Mouse (Mus musculus): ENCODE data around the gene Foxo3. TPM values are rescaled to one million over a fixed set of nuclear protein-coding genes. Genes with fewer than 3 reads are reported as not detected.

Foxo3 gene
- total RNA-seq, 4 experiments from 2014 or later, result 69.4 to 88.2 (median 76.9) TPM

DNA sequence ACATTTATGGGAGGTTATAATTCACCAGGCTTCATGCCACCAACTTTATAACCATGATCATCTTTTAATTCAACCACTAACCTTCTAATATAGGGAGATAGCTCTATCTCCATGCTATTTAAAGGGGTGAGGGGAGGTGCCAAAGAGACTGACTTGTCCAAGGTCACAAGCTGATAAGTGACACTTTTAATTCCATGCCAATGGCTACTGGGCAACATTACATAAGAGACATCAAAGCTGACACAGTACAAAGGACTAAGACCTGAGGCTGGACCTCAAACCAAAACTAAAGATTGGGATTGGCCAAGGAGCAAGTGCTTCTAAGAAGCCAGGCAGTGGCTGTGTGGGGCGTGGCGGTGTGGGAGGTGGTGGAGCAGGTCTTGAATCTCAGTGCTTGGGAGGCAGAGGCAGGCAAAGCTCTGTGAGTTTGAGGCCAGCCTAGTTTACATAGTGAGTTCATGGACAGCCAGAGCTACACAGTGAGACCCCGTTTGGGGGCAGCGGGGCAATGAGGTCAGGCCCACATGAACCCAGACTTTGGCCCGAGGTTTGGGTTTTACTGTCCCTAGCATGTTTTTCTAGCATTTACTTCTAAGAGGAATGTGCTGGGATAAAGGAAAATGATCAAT lies 46.0 kb downstream of the Foxo3 start:
- DNase-seq (ENCODE audit: low spot score in 2 of 2), result no peak

DNA sequence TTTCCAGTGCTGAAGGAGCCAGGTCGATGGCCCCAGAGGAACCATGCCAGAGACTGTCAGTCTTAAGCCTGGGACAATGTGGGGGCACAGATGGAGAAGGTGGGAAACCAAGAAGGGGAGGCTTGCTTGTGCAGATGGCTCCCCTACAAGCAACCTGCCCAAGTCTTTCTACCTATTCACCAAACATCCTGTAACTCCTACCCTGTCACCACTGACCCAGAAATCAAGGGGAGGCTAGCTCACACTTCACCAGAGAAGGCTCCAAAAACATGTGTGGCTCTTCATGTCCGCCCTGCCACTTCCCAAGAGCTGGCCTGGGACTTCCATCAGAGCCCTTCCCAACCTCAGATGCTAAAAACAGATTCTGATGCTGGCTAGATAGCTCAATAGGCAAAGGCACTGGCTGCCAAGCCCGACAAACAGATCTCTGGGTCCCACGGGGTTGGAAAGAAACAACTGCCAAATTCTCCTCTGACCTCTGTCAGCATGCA lies 48.8 kb downstream of the Foxo3 start:
- DNase-seq (ENCODE audit: low spot score in 2 of 2), result no peak

DNA sequence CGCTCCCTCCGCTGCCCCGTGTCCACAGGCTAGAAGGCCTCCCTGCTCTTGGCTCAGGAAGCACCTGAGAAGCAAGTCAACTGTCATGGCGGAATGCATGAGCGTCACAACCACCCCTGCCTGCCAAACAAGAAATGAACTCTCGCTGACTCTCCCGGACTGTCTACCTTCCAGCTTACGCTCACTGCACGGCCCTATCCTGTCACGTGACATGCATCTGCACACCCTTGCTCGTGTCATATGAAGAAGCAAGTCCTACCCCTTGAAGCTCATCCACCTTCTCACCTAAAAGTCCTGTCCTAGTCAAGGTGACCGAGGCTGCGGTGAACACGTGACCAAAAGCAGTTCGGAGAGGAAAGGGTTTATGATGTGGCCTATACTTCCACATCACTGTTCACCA lies 50.4 kb downstream of the Foxo3 start:
- no peak for DNase-seq (ENCODE audit: low spot score in 2 of 2)

DNA sequence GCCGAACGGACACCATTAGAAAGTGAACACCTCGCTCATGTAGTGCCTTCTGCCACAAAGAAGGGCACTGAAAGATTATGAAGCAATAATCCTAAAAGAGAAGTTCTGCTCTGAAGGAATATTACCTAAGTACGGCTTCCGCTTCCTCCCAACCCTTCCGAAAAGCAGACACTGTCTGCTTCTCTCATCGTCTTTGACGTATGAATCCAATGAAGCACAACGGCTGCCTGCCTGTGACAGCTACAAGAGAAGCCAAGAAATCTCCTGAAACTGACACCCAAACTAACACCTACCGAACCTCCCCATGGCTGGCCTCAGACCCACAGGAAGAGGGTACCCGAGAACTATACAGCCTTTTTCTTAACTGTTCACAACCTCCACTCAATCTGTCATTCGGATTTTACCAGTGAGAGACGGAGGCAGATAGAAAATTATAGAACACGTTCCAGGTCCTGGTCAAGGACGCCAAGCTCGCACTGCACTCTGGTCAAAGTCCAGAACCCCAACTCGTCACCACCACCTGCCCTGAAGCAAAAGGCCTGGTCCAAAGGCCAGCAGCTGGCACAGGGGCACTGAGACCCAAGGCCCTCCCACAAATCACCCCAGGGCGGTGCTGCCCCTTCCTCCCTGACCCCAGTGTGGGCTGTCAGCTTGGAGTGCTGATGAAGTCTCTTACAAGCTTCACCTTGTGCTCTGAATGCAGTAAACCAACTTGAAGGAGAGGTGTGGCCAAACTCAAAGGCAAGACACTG lies 51.2 kb downstream of the Foxo3 start:
- no peak for DNase-seq (ENCODE audit: low spot score in 2 of 2)

DNA sequence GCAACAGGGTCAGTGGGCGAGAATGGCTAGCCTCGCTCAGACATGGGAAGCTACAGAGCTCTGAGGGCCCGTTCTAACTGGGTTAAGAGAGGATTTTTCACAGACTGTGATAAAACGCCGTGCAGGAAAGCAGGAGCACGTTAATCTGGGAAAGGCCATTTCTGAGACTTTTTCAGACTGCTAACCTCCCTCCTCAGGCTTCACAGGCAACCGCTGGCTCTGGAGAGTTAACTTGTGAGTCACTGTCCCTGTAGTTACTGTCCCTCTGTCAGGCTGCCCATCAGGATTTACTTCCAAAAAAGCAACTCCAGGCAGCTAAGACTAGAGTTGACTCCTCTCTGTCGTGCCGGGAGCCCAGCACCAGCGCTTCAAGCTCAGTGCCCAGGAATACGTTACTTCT lies 54.6 kb downstream of the Foxo3 start:
- no peak for DNase-seq (ENCODE audit: low spot score in 2 of 2)

DNA sequence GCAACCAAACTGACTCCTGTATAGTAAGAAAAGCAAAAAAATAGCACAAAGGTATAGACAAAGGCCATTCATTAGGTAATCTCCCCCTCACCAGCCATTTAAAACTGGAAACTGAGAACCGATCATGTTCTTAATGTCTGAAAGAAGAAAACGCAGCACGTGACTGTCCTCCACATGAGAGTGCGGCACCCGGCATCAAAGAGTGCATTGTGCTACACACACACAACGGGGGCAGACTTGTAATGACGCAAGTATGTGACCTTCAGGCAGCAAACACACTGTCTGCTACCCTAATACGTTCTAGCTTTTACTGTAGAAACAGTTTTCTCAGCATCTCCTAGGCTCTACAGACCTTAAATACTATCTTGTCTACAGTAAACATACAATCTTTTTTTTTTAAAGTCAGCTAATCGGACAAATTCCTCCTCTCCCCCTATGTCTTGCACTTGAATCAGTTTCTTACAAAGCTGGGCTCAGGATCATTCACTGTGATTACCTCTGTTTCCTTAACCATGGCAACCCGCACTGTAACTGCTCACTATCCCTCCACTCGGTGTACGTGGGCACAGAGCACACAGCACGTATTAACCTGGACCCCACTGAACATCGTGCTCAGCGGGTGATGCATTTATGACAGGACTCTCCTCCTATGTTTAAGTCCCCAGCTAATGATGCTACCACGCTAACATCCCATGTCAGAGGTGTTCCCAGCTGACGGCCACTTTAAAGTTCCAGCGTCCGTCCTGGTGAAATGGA lies 55.2 kb downstream of the Foxo3 start:
- DNase-seq (ENCODE audit: low spot score in 2 of 2), result no peak

DNA sequence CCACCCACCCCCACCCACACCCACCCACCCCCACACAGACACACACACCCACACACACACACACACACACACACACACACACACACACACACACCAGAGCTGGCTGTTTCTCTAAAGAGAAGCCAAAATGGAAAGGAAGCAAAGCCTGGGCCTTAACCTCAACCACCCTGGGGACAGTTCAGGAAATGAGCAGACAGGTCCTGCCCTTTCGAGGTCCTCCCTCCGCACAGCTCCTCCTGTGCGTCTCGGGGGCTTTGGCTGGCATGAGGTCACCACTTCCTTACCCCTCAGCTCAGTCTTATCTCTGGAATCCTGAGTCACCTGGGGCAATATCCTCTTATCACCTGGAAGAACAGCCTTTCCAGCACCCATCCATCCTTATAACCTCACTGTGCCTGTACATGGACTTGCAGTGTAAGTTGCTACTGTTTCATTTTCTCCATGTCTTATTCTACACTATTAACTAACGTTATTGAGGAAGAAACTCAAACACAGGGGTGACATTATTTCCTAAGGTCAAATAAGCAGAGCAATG lies 56.1 kb downstream of the Foxo3 start:
- no peak for DNase-seq (ENCODE audit: low spot score in 2 of 2)

DNA sequence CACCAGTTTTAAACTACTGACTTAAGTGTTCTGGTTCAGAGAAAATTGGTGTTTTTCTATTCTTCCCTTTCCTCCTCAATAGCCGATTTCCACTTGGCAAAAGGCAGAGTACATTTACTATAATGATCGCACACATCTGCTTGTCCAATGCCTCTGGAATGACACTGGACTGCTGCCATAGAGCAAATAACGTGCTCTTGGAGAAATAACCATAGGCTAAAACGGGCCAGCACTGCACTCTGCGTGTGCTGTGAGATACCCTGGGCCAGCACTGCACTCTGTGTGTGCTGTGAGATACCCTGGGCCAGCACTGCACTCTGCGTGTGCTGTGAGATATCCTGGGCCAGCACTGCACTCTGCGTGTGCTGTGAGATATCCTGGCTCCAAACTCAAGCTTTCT lies 65.1 kb downstream of the Foxo3 start:
- no peak for DNase-seq (ENCODE audit: low spot score in 2 of 2)

DNA sequence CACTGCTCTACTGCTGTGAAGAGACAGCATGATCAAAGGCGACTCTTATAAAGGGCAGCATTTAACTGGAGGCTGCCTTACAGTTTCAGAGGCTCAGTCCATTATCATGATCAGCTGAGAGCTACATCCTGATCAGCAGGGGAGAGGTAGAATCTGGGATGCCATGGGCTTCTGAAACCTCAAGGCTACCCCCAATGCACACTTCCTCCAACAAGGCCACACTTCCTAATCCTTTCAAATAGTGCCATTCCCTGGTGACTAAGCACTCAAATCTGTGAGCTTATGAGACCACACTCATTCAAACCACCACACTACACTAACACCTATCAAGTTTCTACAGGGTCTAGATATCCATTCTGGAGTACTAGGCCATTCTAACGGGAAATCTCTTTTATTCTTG lies 65.9 kb downstream of the Foxo3 start:
- DNase-seq (ENCODE audit: low spot score in 2 of 2), result no peak

DNA sequence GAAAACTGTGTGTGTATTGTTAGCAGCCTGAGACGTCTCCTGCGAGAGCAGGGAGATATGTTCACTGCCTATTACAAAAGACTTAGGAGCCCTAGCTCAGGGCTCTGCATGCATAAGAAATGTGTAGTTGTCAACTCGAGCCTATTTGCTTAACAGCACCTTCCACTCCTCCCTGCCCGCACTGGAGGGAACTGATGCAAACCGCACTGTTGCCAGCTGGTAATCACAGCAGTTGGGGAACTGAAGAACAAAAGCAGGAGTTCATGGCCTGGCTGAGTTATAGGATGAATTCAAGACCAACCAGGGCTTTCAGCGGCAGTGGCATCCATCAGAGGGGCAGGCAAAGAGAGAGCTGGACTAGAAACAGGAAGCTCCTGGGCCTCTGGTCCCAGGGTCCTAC lies 66.7 kb downstream of the Foxo3 start:
- DNase-seq (ENCODE audit: low spot score in 2 of 2), result no peak

DNA sequence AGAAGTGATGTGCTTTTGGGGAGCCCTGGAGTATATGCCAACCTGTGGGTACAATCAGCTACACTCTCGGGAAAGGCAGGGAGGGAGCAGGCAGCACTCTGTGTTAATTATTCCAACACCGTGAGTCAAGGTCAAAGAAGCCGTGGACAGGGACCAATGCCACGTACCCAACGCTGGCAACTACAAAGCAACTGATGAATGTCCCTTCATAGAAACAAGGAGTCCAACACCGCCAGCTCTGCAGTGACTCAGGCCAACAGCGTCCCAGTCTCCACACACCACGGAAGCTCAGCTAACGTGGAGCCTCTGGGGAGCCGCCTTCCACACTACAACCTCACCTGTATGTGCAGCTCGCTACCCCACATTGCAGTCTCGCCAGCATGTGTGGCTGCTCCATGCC lies 68.9 kb downstream of the Foxo3 start:
- no peak for DNase-seq (ENCODE audit: low spot score in 2 of 2)

DNA sequence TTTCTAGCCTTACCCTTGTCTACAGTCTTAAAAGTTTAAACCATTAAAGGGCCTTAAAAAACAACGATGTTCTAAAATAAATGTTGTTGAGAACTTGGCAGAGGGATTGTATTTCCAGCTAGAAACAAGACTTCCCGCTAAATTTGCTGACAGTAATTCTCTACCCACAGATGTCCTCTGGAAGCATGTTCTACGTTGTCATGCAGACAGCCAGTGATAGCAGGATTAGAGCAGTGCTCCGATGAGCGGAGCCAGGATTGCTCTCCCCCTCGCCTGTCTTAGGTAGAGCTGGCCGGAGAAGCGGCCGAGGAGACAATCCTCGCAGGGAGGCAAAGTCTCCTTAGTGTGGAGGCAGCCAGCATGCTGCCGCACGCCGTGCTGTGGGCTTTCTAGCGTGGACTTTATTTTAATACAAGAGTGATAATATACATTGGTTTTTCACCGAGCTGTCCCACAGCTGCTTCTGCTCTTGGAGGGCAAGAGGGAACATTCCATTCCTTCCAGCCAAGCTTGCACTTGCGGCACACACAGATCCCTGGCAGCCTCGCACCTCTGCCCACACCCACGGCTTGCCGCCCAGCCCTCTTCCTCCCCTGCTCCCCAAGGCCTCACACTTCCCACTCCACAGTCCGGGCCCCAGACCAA lies 71.7 kb downstream of the Foxo3 start:
- no peak for DNase-seq (ENCODE audit: low spot score in 2 of 2)

DNA sequence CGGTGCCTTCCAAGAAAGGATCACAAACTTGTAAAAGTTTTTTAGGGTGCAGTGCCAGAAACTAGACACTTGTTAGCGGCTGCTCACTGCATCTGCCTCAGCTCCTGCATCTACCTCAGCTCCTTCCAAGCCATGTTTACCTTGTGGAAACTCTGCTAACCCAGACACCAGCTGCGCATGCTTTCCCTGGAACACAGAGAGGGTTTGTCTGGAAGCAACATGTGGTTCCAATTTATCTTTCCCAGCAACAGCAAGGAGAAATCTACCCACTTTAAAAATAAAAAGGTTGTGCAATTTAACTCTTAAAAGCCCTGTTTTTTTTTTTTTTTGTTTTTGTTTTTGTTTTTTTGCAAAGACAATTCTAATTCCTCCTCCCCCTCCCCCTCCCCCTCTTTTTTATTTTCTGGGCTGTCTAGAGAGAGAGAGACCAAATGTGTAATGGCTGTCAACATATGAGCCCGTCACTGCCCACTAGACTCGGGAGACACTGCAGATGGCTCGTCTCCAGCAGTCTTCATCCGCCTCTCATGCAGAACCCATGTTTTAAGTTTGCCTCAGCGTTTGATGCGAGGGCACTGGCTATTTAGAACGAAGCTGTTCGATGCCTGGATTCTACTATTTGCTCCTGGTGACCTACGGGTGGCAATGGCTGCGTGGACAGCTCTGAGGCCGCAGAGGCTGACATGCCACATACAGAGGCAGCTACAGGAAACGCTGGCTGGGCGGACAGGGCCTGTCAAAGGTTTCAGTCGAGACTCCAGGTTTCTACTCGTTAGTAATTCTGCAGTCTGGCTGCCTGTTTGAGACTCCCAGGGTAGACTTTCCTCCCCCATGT lies 73.0 kb downstream of the Foxo3 start:
- no peak for DNase-seq (ENCODE audit: low spot score in 2 of 2)

DNA sequence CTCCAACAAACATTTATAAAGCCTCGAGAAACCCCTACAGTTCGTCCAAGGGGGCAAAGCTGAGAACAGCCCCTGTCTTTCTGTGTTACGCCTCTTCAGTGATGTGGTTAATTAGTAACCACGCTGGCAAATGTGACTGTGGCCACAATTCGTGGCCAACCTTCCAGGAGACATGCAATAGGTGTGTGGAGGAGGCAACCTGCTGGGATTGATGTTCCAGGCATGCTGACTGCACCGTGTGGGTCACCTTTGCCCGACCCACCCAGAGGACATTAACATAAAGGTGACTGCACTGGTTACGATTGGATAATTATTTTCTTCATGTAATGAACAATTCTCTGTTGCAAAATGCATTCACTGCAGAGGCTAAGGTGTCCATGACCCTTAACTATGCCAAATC lies 74.0 kb downstream of the Foxo3 start:
- no peak for DNase-seq (ENCODE audit: low spot score in 2 of 2)

DNA sequence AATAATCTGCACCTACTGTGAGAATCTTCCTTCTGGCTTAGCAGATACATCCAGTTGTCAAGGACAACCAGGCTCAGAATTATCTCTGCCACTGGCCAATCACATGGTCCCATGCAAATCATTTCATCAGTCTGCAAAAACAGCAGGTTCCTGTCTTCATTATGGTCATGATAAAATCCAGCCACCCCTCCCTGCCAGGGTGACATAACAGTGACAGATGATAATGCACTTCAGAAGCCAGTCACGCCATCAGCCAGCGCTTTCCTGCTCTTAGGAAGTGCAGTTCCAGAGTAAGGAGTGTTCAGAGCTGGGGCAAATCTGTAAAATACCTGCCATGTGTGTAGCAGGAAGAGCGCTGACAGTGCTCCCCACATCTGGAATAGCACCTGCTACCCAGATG lies 77.1 kb downstream of the Foxo3 start:
- no peak for DNase-seq (ENCODE audit: low spot score in 2 of 2)

DNA sequence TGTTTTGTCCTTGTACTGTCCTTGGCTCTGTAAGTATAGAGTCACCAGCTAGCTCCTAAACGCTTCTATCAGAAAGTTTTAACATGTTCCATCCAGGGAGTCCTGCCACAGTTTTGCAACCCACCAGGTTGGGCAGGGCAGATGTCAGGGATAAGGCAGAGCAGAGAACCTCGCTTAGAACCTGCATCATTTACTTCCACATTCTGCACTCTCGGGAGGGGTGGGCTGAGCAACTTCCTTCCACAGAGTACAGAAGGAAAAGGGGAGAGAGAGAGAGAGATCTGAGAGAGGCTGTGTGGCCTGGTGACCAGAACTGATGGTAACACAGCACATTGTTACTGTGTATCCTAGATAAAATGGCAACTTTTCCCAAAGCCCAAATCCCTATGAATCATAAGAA lies 77.9 kb downstream of the Foxo3 start:
- no peak for DNase-seq (ENCODE audit: low spot score in 2 of 2)

DNA sequence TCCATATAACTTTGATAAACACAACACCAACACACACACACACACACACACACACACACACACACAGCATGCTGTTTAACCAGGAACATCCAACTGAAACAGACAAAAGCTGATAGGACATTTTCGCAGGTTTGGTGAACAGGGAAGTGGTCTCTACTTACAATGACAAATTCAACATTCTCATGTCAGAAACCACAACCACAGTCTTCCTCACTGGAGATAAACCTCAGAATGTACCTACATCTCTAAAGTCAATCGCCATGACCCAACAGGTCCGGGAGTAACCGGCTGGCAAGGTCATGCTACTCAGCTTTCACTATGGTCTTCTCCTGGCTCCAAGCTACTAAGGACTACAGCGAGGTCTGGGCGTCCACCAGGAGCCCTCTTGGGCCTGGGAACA lies 81.8 kb downstream of the Foxo3 start:
- no peak for DNase-seq (ENCODE audit: low spot score in 2 of 2)

DNA sequence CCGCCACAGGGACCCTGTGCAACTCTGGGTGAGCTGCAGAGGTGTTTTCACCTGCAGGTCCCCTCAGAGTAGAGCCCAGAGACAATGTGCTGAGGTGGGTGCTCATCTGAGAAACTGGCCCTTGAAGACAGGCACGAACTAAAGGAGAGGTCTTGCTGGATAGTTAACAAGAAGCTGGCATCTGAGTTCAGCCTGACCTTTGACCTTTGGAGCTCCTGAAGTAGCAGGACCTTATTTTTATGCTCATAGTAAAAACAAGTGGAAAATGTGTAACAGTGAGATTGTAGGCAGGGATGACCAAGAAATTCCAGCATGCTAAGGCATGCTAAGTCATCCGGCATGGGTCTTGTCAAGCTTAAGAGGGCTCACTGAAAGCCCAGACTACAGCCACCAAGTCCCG lies 82.6 kb downstream of the Foxo3 start:
- no peak for DNase-seq (ENCODE audit: low spot score in 2 of 2)

DNA sequence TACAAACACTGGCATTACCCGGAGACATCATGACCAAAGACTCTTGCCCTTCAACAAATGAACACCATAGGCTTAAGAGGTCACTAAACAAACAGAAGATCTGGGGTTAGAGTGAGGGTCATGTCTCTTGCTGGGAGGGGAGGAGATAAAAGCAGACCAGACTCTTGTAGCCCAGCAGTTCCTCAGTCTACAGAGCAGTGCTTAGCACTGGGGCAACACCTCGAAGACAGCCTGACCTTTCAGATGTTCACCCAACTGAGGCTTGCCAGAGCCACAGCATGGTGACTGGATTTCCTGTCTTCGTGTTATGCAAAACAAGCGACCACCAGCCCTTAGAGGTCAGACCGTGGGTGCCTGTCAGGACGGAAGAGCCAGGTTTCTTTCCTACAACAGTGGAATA lies 83.6 kb downstream of the Foxo3 start:
- DNase-seq (ENCODE audit: low spot score in 2 of 2), result no peak

DNA sequence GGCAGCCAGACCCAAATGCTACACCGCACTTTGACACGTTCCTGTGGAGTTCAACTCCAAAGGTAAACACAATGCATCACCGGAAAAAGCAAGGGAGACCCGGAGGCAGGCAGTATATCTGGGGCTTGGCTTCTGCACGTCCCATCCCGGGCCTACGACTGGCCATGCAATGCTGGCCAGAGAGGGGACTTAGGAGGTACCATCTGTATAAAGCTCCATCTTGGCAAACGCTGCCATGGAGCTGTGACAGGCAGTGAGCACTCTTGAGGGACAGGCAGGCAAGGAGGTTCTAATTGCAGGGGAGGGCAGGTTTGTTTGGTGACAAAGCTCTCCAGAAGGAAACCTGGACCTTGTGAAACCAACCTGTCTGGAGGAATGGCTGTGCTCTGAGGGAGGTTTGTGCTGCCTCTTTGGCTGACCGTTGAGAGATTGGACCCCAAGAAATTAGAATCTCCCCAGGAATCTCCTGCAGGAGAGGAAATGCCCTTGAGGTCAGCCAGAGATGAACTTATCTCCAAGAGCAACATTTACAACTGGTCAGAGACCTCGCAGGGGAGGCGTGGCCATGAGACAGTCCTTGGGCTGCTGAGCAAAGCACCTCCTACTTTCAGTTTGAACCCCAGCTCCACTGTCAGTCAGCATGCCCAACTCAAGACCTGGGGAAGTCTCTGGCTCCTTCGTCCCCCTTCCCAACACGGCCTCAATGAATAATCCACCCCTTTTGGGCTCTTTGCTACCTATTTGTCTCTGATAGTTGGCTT lies 86.7 kb downstream of the Foxo3 start:
- DNase-seq (ENCODE audit: low spot score in 2 of 2), result no peak
